Mouse (Mus musculus) thymus, adult 18-20 months (tissue): ENCODE data around the gene Mblac2.
"Not testable (repeated sequence)": the region's sequence is repeated elsewhere in the genome, so short reads cannot be mapped to it uniquely, and the experiment has no call there.

Source experiments
- DNase-seq, 2 experiments: peaks; one replicate each; pipeline ENCODE4 v3.0.0; 2022; ENCODE audit warnings: mixed read lengths in 2 of 2

The Mblac2 gene

GRCm38 (mm10) chr13:81710775-81711545, at the start of gene Mblac2, which contains the start of gene Polr3g:
Gene Mblac2, plus strand, starts transcription at chr13:81711341.
Gene Polr3g, minus strand, starts transcription at chr13:81711013.
- peak; percentile 94 to 95 for DNase-seq

- DNase-seq, result no peak
Observed at GRCm38 (mm10) chr13:81663566-81664330, 47.4 kb upstream of the Mblac2 start.

- DNase-seq, result no peak
Observed at GRCm38 (mm10) chr13:81664331-81664698, 46.8 kb upstream of the Mblac2 start.

DNA sequence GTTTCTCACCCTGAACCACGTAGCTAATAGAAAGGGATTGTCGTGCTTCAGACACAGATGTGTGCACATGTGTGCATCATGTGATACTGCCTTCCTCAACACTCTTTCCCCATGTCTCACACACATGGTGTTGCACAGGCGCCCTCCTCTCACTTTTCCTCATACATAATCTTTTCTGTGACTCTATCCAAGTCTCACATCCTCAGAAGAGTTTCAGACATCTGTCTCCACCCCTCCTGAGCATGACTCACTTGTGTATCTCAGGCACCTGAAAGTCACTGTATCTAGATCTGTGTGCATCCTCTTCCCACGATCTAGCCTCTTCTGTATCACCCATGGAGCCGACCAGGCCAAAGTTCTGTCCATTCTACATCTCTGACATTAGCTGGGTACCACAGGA, 43.4 kb upstream of the Mblac2 start:
- DNase-seq, result no peak

DNA sequence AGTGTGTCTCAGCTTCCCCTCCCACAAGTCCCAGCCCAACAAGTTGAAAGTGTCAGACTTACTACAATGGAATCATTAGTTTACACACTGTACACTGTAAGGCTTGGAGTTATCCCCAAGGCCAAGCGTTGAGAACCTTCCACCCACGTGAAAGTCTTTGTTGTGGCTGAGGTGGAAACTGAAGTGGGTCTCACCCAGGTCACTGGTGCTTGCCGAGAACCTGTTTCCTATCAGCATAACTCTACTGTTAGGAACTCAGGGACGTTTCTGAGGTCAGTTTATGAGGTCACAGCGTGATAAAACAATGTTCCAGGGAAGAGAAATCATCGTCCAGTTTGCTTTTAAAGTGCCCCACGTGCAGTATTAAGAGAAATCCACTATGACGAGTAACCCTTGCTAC, 35.8 kb upstream of the Mblac2 start:
- no peak for DNase-seq

- DNase-seq, result no peak
Observed at GRCm38 (mm10) chr13:81683107-81683506, 28.0 kb upstream of the Mblac2 start.

GRCm38 (mm10) chr13:81684258-81684657, 26.9 kb upstream of the Mblac2 start:
- DNase-seq, result no peak

DNA sequence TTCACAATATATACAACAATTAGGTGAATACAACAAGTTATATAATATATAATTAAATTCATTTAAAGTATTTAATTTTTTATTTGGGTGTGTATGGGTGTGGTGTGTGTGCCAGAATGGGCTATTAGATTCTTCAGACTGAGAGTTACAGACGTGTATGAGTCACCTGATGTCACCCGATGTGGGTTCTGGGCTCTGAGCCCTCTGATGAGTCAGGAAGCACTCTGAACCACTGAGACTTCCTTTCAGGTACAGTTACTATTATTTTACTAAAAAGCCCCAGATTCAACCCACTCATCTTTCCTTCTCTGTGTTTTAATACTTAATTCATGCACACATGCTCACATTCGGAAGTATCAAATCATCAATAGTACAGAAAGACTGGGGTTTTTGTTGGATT, 26.3 kb upstream of the Mblac2 start:
- no peak for DNase-seq

DNA sequence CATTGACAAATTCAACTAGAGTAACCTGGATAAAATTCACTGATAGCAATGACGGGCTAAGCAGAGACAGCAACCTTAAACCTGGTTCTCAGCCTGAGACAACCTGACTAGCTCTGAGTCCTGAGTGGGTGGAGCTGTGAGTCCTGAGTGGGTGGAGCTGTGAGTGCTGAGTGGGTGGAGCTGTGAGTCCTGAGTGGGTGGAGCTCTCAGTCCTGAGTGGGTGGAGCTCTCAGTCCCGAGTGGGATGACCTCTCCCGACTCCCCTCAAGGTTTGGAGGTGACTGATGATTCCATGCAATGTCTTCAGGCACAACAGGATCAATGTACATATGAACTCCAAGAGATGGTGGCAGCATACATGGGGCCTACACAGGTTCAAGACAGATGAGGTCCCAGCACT, 21.6 kb upstream of the Mblac2 start:
- no peak for DNase-seq

DNA sequence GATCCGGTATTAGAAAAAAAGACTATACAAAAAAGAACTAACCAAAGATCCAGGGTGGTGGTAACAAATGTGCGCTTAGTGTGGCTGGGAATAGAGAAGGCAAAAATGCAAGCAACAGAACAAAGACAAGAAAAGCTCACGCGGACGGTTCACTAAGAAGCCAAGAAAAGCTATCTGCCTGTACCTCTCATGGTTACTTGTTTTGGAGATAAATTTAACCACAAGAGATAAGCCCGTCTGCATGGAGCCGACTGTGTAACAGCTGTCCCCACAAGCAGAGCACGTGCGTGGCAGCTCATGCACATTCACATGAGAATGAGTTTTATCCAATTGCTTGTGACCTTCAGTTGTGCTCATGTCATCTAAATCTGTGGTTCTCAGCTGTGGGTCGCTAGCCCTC, 20.7 kb upstream of the Mblac2 start:
- DNase-seq, result no peak

DNA sequence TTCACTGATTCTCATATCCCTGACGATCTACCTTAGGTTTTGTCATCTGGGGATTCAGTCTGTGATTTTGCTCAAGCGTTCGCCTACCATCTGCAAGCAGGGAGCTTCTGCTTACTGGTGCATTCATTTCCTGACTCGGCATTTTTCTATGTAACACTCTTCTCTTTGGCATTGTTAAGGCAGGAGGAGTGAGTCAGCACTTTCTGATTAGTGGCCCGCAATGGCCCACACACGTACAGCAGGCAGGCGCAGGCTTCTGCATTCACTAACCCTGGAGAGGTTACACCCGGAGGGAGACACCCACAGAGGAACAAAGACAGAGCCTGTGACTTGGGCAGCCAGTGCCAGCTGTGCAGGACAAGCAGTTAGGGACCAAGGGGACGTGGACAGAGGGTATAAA, 19.5 kb upstream of the Mblac2 start:
- DNase-seq, result no peak

GRCm38 (mm10) chr13:81694446-81694845, 16.7 kb upstream of the Mblac2 start:
- DNase-seq, result no peak

DNA sequence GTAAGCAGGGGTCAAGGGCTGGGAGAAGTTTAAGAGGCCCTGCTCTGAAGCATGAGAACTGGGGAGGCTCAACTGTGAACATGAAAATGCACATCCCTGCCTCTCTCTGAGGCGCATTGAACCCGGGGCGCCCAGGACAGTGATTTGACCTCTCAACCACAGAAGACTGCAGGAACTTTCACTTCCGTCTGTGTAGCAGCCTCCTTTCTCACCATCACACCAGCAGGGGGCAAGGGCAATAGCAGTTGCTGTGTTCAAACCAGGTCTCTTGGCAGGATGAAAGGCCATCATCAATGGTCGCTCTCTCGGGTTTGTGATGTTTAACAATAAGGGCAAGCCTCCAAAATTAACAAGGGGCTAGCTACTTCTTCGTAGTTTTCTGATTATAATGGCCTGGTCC, 8.0 kb upstream of the Mblac2 start:
- no peak for DNase-seq

DNA sequence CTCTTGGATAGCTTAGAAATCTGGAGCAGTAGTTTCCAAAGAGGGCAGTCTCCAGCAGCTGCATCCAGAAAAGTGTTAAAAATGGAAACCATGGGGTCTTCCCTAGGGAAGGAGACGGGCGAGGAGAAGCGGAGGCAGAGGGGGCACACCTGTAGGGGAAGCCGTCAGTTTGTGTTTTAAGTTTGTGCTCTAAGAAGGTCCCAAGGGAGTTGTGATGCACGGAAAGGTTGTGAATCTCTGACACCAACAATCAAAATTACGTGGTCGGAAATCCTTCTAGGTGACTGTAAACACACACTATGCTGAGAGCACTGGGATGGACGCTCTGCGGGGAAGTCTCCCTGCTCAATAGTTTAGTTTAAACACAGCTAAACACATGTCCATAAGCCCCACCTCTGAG, 7.5 kb upstream of the Mblac2 start:
- no peak for DNase-seq

- DNase-seq, result no peak
Observed at GRCm38 (mm10) chr13:81706311-81706710, 4.8 kb upstream of the Mblac2 start.

DNA sequence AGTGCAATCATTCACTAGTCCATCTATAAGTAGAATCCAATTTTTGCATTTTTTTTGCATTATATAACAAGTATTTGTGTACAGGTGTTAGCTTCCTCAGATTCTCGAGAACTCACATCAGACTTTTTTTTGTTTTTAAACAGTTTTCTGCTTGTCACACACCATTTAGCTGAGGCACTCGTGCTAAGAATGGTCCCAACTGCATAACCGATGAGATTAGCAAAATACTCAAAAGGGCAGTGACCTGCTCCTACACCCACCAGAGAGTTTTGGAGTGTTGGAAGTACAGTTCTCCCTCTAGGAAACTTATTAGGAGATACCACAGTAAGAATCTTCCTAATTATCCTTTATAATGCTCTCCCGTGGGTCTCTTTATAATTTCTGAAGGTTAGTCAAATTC, 1.3 kb upstream of the Mblac2 start:
- DNase-seq, result no peak

GRCm38 (mm10) chr13:81710266-81710665, 875 bp upstream of the Mblac2 start:
- no peak for DNase-seq

DNA sequence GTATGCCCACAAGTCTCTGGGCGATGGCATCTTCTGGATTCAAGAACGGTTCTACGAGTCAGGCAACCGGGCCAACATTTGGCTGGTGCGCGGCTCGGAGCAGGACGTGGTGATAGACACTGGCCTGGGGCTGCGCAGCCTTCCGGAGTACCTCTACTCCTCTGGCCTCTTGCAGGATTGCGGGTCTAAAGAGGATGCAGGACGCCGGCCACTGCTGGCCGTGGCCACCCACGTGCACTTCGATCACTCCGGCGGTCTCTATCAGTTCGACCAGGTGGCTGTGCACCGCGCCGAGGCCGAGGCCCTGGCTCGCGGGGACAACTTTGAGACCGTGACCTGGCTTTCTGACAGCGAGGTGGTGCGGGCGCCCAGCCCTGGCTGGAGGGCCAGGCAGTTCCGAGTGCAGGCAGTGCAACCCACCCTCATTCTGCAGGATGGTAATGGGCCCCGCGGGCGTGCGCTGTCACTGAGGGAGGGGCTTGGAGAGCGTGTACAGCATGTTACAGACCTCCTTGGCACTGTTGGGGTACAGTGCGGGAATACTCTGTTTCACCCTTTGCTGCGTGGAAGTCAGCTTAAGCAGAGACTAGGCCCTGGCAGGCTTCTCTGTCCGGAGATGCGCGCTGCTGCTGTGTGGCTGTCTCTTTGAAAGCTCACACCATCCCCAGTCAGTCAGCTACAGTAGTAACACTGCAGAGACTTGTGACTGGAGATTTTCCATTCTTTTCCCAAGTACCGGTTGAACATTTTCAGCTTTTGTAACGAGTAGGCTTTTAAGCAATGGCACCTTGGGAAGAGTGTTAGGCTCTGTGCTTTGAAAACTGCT, 618 bp downstream of the Mblac2 start:
- peak in 1 of 2 experiments; percentile 32 for DNase-seq

GRCm38 (mm10) chr13:81713896-81714295, 2.8 kb downstream of the Mblac2 start:
- DNase-seq, result no peak

GRCm38 (mm10) chr13:81728141-81728540, 17.0 kb downstream of the Mblac2 start:
- DNase-seq, result not testable (repeated sequence)

DNA sequence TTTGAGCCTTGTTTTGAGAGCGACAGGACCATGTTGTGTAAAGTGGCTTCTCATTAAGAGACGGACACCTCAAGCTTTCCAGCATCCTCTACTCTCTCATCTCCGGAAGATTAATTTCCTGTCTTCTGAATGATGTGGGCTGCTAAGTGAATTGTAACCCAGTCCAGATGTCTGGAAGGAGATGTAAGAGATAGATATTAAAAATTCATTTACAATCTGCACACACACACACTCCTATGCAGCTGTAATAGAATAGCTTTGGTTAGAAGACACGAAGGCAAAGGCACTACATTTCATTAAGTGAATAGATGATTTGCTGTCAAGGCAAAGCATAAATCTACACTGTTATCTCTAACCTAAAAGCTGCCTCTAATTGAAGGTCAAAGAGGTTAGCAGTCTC, 18.0 kb downstream of the Mblac2 start:
- no peak for DNase-seq

- DNase-seq, result no peak
Observed at GRCm38 (mm10) chr13:81730362-81730761, 19.2 kb downstream of the Mblac2 start.

DNA sequence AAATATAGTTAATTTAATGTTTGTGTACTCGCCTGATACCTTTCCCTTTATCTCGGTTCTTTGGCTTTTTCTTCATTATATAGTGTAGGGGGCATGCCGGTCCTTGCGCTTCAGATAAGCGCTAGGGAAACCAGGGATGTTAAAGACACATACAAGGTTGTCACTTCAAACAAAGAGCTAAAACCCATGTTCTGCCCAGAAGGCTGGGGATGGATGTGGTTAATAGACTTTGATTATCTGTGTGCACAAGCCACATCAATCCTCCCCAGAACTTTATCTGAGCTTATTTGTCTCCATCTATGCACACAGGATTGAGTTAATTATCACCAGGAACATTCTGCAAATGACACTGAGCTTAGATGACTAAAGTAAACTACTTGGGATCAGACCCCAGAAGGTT, 25.5 kb downstream of the Mblac2 start:
- DNase-seq, result no peak
